Mouse (Mus musculus) bone marrow macrophage, adult 2 months (primary cell): Measurements from ENCODE around the gene Twf1.

Experiments used
- CTCF ChIP-seq: IDR thresholded peaks from 2 replicates; pipeline ENCODE4 v1.5.1; 2012; ENCODE audit warnings: low read depth, mild to moderate bottlenecking, low read length, moderate library complexity
- POLR2A ChIP-seq: IDR thresholded peaks from 2 replicates; pipeline ENCODE4 v1.6.1; 2012; ENCODE audit warnings: mild to moderate bottlenecking, low read depth, low read length, borderline replicate concordance

- TF ChIP-seq CTCF: no peak
- no peak for TF ChIP-seq POLR2A
Observed at GRCm38 (mm10) chr15:94600145-94600707, 10.5 kb upstream of the Twf1 start.
